Mouse (Mus musculus): ENCODE measurements around the gene Atox1. TPM values are rescaled to one million over a fixed set of nuclear protein-coding genes. Genes with fewer than 3 reads are reported as not detected.

The Atox1 gene
- total and polyA plus RNA-seq, 3 experiments, result 258 to 365 TPM; not detected in 1

DNA sequence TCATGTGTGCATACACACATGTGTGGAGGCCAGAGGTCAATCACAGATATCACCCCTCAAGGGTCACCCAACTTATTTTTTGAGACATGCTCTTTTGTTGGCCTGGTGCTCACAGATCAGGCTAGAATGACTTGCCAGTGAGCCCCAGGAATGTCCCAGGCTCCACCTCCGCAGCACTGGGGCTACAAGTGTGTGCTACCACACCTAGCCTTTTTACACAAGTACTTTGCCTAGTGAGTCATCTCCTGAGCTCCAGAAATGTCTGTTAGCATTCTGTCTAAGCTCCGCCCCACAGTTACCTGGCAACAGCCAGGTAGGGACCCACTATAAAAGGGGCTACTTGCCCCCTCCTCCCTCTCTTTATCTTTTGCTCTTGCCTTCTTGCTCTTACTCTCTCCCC is 60.2 kb downstream of the Atox1 start:
- no peak for DNase-seq (ENCODE audit: low read depth, low spot score)
- Histone ChIP-seq H3K79me2 (ENCODE audit: control insufficient read depth, insufficient read depth, low read length, poor library complexity) (no peaks in the 10 kb centered on the region), H3K27ac (ENCODE audit: control insufficient read depth, low read depth, low read length) (no peak overlapping the region), H3K4me1 (ENCODE audit: control insufficient read depth in 1 of 2, insufficient read depth in 2 of 2, low read length in 2 of 2) (no peaks in the 10 kb centered on the region), H3K36me3 (ENCODE audit: control insufficient read depth in 1 of 2, insufficient read depth in 2 of 2, low read length in 2 of 2) (no peaks in the 10 kb centered on the region), H3K27me3 (ENCODE audit: control insufficient read depth in 1 of 2, insufficient read depth in 2 of 2, low read length in 2 of 2) (peaks cover 0 to 5% of the 10 kb centered on the region in 2 experiments; a peak in 2 of 4 replicates), H3K9me3 (replicated peaks; ENCODE audit: insufficient read depth, low read length) (no peaks in the 10 kb centered on the region), H3K9ac (ENCODE audit: control insufficient read depth, low read depth, low read length, poor library complexity, severe bottlenecking) (no peak overlapping the region), H3K4me3 (ENCODE audit: control insufficient read depth in 1 of 2, insufficient read depth in 1 of 2, low read depth in 2 of 2, low read length in 2 of 2) (no peak overlapping the region)
- no peak for TF ChIP-seq CHD2 (IDR thresholded peaks at IDR 0.05; ENCODE audit: low read length)
- no peak for TF ChIP-seq SMC3 (IDR thresholded peaks at IDR 0.05; ENCODE audit: low read depth, low read length)
- no peak for TF ChIP-seq BHLHE40 (IDR thresholded peaks at IDR 0.05; ENCODE audit: borderline replicate concordance, low read depth, low read length)
- TF ChIP-seq JUND (IDR thresholded peaks at IDR 0.05; ENCODE audit: low read depth, low read length), result no peak

DNA sequence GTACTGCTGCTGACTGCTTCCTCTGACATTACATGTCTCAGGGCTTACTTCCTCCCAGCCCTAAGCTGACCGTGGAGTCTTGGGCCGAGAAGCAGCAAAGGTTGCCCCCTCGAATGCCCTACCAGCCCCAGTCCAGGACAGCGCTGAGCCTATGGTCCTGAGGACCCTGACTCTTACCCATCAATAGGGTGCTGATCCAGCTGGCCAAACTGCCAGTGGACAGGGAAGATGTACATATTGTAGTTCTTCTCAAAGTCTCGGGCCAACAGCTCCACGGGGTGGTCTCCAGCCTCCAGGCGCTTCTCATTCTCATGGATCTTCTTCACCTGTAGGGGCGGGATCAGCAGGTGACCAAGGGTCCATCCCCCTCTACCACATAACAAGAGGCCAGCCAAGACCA is 62.7 kb downstream of the Atox1 start:
- no peak for DNase-seq (ENCODE audit: low read depth, low spot score)
- H3K36me3 ChIP-seq (ENCODE audit: control insufficient read depth in 1 of 2, insufficient read depth in 2 of 2, low read length in 2 of 2), result no peaks in the 10 kb centered on the region

DNA sequence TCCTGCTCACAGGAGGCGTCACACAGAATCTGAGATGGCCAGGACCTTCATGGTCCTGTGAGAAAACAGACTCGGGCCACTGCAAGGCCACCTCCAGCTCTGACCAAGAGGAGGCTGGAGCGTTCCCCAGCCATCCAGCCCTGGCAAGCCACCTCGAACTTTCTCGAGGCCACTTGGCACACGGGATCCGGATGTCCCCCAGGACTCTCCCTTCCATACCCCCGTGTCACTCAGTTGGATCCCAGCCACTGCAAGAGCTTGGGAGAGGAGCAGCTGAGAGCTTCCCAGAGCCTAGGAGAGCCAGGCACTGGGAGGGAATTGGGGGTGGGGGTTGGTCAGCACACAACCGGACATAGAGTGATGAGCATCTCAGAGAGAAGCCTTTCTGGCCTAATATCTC is 63.6 kb downstream of the Atox1 start:
- peaks cover 0 to 5% of the 10 kb centered on the region in 2 experiments; a peak in 2 of 4 replicates for H3K27me3 ChIP-seq (ENCODE audit: control insufficient read depth in 1 of 2, insufficient read depth in 2 of 2, low read length in 2 of 2)
- H3K9ac ChIP-seq (ENCODE audit: control insufficient read depth, low read depth, low read length, poor library complexity, severe bottlenecking), result no peak overlapping the region
- no peak for TF ChIP-seq RCOR1 (IDR thresholded peaks at IDR 0.05; ENCODE audit: low read depth, low read length)
- no peaks in the 10 kb centered on the region for H3K9me3 ChIP-seq (replicated peaks; ENCODE audit: insufficient read depth, low read length)
- no peaks in the 10 kb centered on the region for H3K36me3 ChIP-seq (ENCODE audit: control insufficient read depth in 1 of 2, insufficient read depth in 2 of 2, low read length in 2 of 2)
- H3K27ac ChIP-seq (ENCODE audit: control insufficient read depth, low read depth, low read length), result no peak overlapping the region
- H3K4me3 ChIP-seq (ENCODE audit: control insufficient read depth in 1 of 2, insufficient read depth in 1 of 2, low read depth in 2 of 2, low read length in 2 of 2), result no peak overlapping the region
- H3K4me1 ChIP-seq (ENCODE audit: control insufficient read depth in 1 of 2, insufficient read depth in 2 of 2, low read length in 2 of 2), result no peaks in the 10 kb centered on the region
- no peak for DNase-seq (ENCODE audit: low read depth, low spot score)
- no peaks in the 10 kb centered on the region for H3K79me2 ChIP-seq (ENCODE audit: control insufficient read depth, insufficient read depth, low read length, poor library complexity)

More for the DNA sequence above, 62.7 kb downstream of the Atox1 start:
- no peak for TF ChIP-seq EP300 (IDR thresholded peaks at IDR 0.05; ENCODE audit: low read depth in 1 of 2, low read length in 2 of 2)
- TF ChIP-seq MYC (IDR thresholded peaks at IDR 0.05; ENCODE audit: low read depth, low read length), result no peak
- no peak for TF ChIP-seq RAD21 (IDR thresholded peaks at IDR 0.05; ENCODE audit: low read depth, low read length)
- no peak for TF ChIP-seq MEF2A (IDR thresholded peaks at IDR 0.05; ENCODE audit: extremely low read depth, insufficient replicate concordance, low read depth, low read length, poor library complexity, severe bottlenecking)
- no peak for TF ChIP-seq POLR2AphosphoS5 (IDR thresholded peaks at IDR 0.05; ENCODE audit: borderline replicate concordance, low read depth, low read length)
- TF ChIP-seq JUND (IDR thresholded peaks at IDR 0.05; ENCODE audit: low read depth, low read length), result no peak
- no peak for TF ChIP-seq GABPA (IDR thresholded peaks at IDR 0.05; ENCODE audit: low read depth, low read length)
- no peak for TF ChIP-seq SMC3 (IDR thresholded peaks at IDR 0.05; ENCODE audit: low read depth, low read length)
- TF ChIP-seq NRF1 (IDR thresholded peaks at IDR 0.05; ENCODE audit: insufficient read depth, low read depth, low read length, poor library complexity, severe bottlenecking), result no peak
- TF ChIP-seq CHD1 (IDR thresholded peaks at IDR 0.05; ENCODE audit: low read depth, low read length), result no peak
- no peak for TF ChIP-seq ETS1 (IDR thresholded peaks at IDR 0.05; ENCODE audit: low read depth, low read length)
- no peaks in the 10 kb centered on the region for H3K9me3 ChIP-seq (replicated peaks; ENCODE audit: insufficient read depth, low read length)
- H3K27me3 ChIP-seq (ENCODE audit: control insufficient read depth in 1 of 2, insufficient read depth in 2 of 2, low read length in 2 of 2), result peaks cover 0 to 5% of the 10 kb centered on the region in 2 experiments; a peak in 2 of 4 replicates
- H3K9ac ChIP-seq (ENCODE audit: control insufficient read depth, low read depth, low read length, poor library complexity, severe bottlenecking), result no peak overlapping the region
- H3K4me1 ChIP-seq (ENCODE audit: control insufficient read depth in 1 of 2, insufficient read depth in 2 of 2, low read length in 2 of 2), result no peaks in the 10 kb centered on the region
- H3K27ac ChIP-seq (ENCODE audit: control insufficient read depth, low read depth, low read length), result no peak overlapping the region
- H3K4me3 ChIP-seq (ENCODE audit: control insufficient read depth in 1 of 2, insufficient read depth in 1 of 2, low read depth in 2 of 2, low read length in 2 of 2), result no peak overlapping the region
- no peaks in the 10 kb centered on the region for H3K79me2 ChIP-seq (ENCODE audit: control insufficient read depth, insufficient read depth, low read length, poor library complexity)

Measured in MEL (cell line).